Mouse (Mus musculus) G1E (cell line): ENCODE measurements around the gene Slc17a8.

Experiments used
- CTCF ChIP-seq: IDR thresholded peaks from 2 replicates; pipeline ENCODE4 v1.5.1; 2012; ENCODE audit warnings: low read depth, low read length, inconsistent platforms, mixed read lengths
- GATA1 ChIP-seq: IDR thresholded peaks from 2 replicates; pipeline ENCODE4 v1.6.1; 2012; ENCODE audit warnings: borderline replicate concordance, low read length, inconsistent platforms, mixed read lengths
- GATA2 ChIP-seq: IDR thresholded peaks from 2 replicates; pipeline ENCODE4 v1.6.1; 2012; ENCODE audit warnings: low read depth, low read length, inconsistent platforms, borderline replicate concordance
- POLR2AphosphoS5 ChIP-seq: IDR thresholded peaks from 2 replicates; pipeline ENCODE4 v1.6.1; 2012; ENCODE audit warnings: low read depth, low read length, inconsistent platforms; ENCODE audit not compliant: insufficient replicate concordance
- TAL1 ChIP-seq: conservative IDR thresholded peaks from 2 replicates; pipeline ENCODE4 v1.6.1; 2012; ENCODE audit warnings: low read depth, low read length, inconsistent platforms, mixed read lengths

DNA sequence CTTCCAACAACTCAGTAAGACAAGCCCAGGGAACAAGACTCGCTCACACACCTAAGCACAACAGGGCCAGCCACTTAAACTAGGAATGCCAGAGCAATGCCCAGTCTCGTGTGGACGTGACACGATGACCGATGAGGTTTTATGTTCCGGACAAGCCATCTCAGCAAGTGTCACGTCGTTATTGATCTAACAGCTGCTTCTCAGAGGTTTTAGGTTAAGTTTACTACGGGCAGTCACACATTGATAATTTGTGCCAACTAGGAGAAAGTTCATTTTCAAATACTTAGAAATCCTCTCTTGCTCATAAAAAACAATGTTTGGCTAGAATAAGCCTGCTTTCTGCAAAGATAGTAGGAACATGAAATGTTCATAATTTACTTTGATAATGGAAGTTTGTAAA lies 25.9 kb upstream of the Slc17a8 start:
- TF ChIP-seq CTCF, result no peak
- TF ChIP-seq GATA1, result no peak
- TF ChIP-seq TAL1, result no peak
- no peak for TF ChIP-seq GATA2
- TF ChIP-seq POLR2AphosphoS5, result no peak
